Mouse (Mus musculus): ENCODE measurements around the gene Erlec1. TPM values are rescaled to one million over a fixed set of nuclear protein-coding genes. Genes with fewer than 3 reads are reported as not detected.

The Erlec1 gene
- total RNA-seq, 2 experiments from 2014 or later, result 44.6 to 44.7 TPM

Other genes starting within 250 kb of the Erlec1 start
- 10 to 100 TPM; 80.2 to 83.8 TPM for gene Psme4, start 182.6 kb downstream of the Erlec1 start, total RNA-seq (2021)
- gene Gpr75, start 69.0 kb downstream of the Erlec1 start, total RNA-seq (2021), result not detected
- 1 to 10 TPM; 7.3 to 9.1 TPM for gene Asb3, start 68.9 kb downstream of the Erlec1 start, total RNA-seq (2021)
- 10 to 100 TPM; 10.1 to 11.3 TPM for gene Chac2, start 32.0 kb upstream of the Erlec1 start, total RNA-seq (2021)
- not detected for gene Gm17332, start 228.1 kb upstream of the Erlec1 start, total RNA-seq (2021)

Measured in heart, postnatal 10 days (tissue).